25 mouse cellular contexts compared by ENCODE assay signal in genomic region chr2:153703389-153703788, GRCm38 (mm10). TPM values are rescaled to one million over a fixed set of nuclear protein-coding genes. Genes with fewer than 3 reads are reported as not detected.
DNase-seq lines count a peak whose midpoint lies in the region; ATAC-seq and TF ChIP-seq lines count a peak whose summit lies in the region.
"Had no signal": no experiment of that assay in that cellular context is flagged by ENCODE, and none has a peak within 500 bp of the region (broad histone marks: within the 10 kb centered on the region; RNA-seq: fewer than 3 reads in every experiment).

No protein-coding gene starts in this region.

- TF ChIP-seq CTCF in cerebellum, adult 2 months (IDR thresholded peaks at IDR 0.05; ENCODE audit: borderline replicate concordance, insufficient read depth, low read depth, low read length), result no peak

- peak; percentile 44 to 62 for DNase-seq in cerebellum, postnatal 10 days
- no peak for DNase-seq in cerebellum, adult 2 months
- peak; percentile 81 for DNase-seq in midbrain, embryonic 11.5 days (ENCODE audit: low spot score, missing footprints)
- DNase-seq in midbrain, embryonic 10.5 days (ENCODE audit: low spot score), result no peak
- peak; percentile 5 for DNase-seq in NIH3T3 (ENCODE audit: low read depth)
- no peak for DNase-seq in lung, postnatal 4 days
- DNase-seq: adrenal gland, postnatal 10 days; B cell, adult 2 months; cerebellum, adult 11-12 months; cerebellum, adult 9-11 months; gastrocnemius, postnatal 14 days; heart, adult 2 months had no signal

- H3K9me3 ChIP-seq in forebrain, embryonic 16.5 days (ENCODE audit: control insufficient read depth, low read length), result no peaks in the 10 kb centered on the region
- no peaks in the 10 kb centered on the region for H3K9me3 ChIP-seq in forebrain, embryonic 15.5 days
- no peaks in the 10 kb centered on the region for H3K9me3 ChIP-seq in midbrain, embryonic 11.5 days (ENCODE audit: control insufficient read depth, low read length)
- H3K9me3 ChIP-seq in midbrain, embryonic 10.5 days (replicated peaks), result no peaks in the 10 kb centered on the region
- H3K9me3 ChIP-seq: embryonic facial prominence, embryonic 12.5 days; forebrain, embryonic 12.5 days; G1E; heart, embryonic 12.5 days; hindbrain, embryonic 10.5 days; hindbrain, embryonic 15.5 days had no signal

- ATAC-seq in forebrain, embryonic 16.5 days, result peak; percentile 47; the same call in 1 of the 2 replicates
- ATAC-seq in forebrain, embryonic 15.5 days (replicated peaks), result no peak
- ATAC-seq in midbrain, embryonic 11.5 days (ENCODE audit: low FRiP score), result no peak
- ATAC-seq: CD4-positive, CD25-positive, alpha-beta regulatory T cell, adult 4 months; inflammation-experienced regulatory T-cells, adult 6 months; intestine, postnatal 0 days had no signal

- TF ChIP-seq POLR2A in cerebellum, adult 2 months (IDR thresholded peaks at IDR 0.05; ENCODE audit: borderline replicate concordance, insufficient read depth, low read length), result no peak

- H3K27ac ChIP-seq in cerebellum, adult 2 months (ENCODE audit: insufficient read depth, low read length), result no peak overlapping the region
- H3K27ac ChIP-seq in forebrain, embryonic 16.5 days (ENCODE audit: low read length), result no peak overlapping the region
- H3K27ac ChIP-seq in forebrain, embryonic 15.5 days (replicated peaks), result no peak overlapping the region
- H3K27ac ChIP-seq in midbrain, embryonic 11.5 days (ENCODE audit: low read depth, low read length), result no peak overlapping the region
- H3K27ac ChIP-seq in midbrain, embryonic 10.5 days (replicated peaks), result no peak overlapping the region
- H3K27ac ChIP-seq: embryonic facial prominence, embryonic 12.5 days; forebrain, embryonic 12.5 days; heart, adult 2 months; hindbrain, embryonic 10.5 days; hindbrain, embryonic 15.5 days had no signal

- no peaks in the 10 kb centered on the region for H3K27me3 ChIP-seq in cerebellum, adult 2 months (ENCODE audit: control insufficient read depth, insufficient read depth, low read length)
- no peaks in the 10 kb centered on the region for H3K27me3 ChIP-seq in forebrain, embryonic 16.5 days (replicated peaks; ENCODE audit: control insufficient read depth, insufficient read depth, low read length)
- H3K27me3 ChIP-seq in forebrain, embryonic 15.5 days, result no peaks in the 10 kb centered on the region
- no peaks in the 10 kb centered on the region for H3K27me3 ChIP-seq in midbrain, embryonic 11.5 days (ENCODE audit: control insufficient read depth, insufficient read depth, low read length)
- no peaks in the 10 kb centered on the region for H3K27me3 ChIP-seq in midbrain, embryonic 10.5 days (ENCODE audit: low read depth, poor library complexity, severe bottlenecking)
- H3K27me3 ChIP-seq: embryonic facial prominence, embryonic 12.5 days; forebrain, embryonic 12.5 days; heart, embryonic 12.5 days; hindbrain, embryonic 15.5 days had no signal

- H3K4me3 ChIP-seq in cerebellum, adult 2 months (replicated peaks; ENCODE audit: insufficient read depth, low read depth, low read length), result no peak overlapping the region
- H3K4me3 ChIP-seq in forebrain, embryonic 16.5 days (replicated peaks; ENCODE audit: low read length), result no peak overlapping the region
- no peak overlapping the region for H3K4me3 ChIP-seq in forebrain, embryonic 15.5 days
- no peak overlapping the region for H3K4me3 ChIP-seq in midbrain, embryonic 11.5 days (ENCODE audit: low read depth, low read length)
- no peak overlapping the region for H3K4me3 ChIP-seq in midbrain, embryonic 10.5 days
- H3K4me3 ChIP-seq: embryonic facial prominence, embryonic 12.5 days; forebrain, embryonic 12.5 days; heart, adult 2 months; heart, embryonic 12.5 days; hindbrain, embryonic 10.5 days; hindbrain, embryonic 15.5 days had no signal

- H3K4me1 ChIP-seq in cerebellum, adult 2 months (ENCODE audit: control insufficient read depth, insufficient read depth, low read length), result no peaks in the 10 kb centered on the region
- H3K4me1 ChIP-seq in forebrain, embryonic 16.5 days (replicated peaks; ENCODE audit: control insufficient read depth, insufficient read depth, low read length), result peaks cover 4% of the 10 kb centered on the region; the same call in 1 of the 2 replicates
- H3K4me1 ChIP-seq in forebrain, embryonic 15.5 days, result no peaks in the 10 kb centered on the region; the same call in 1 of the 2 replicates
- peaks cover 3% of the 10 kb centered on the region; the same call in 1 of the 2 replicates for H3K4me1 ChIP-seq in midbrain, embryonic 11.5 days (ENCODE audit: control insufficient read depth, insufficient read depth, low read length)
- H3K4me1 ChIP-seq in midbrain, embryonic 10.5 days, result peaks cover 5% of the 10 kb centered on the region; the same call in 1 of the 2 replicates
- H3K4me1 ChIP-seq: embryonic facial prominence, embryonic 12.5 days; forebrain, embryonic 12.5 days; heart, embryonic 12.5 days; hindbrain, embryonic 15.5 days had no signal

- WGBS in cerebellum, adult 2 months, result 16% methylated on average over 6 of the region's 6 CpGs
- WGBS in forebrain, embryonic 16.5 days, result 29% methylated on average over 6 of the region's 6 CpGs
- 29% methylated on average over 6 of the region's 6 CpGs for WGBS in forebrain, embryonic 15.5 days
- 49% methylated on average over 6 of the region's 6 CpGs for WGBS in midbrain, embryonic 11.5 days
- WGBS in midbrain, embryonic 10.5 days, result 53% methylated on average over 6 of the region's 6 CpGs

- H3K9ac ChIP-seq in forebrain, embryonic 16.5 days (replicated peaks; ENCODE audit: low read depth, low read length), result no peak overlapping the region
- no peak overlapping the region for H3K9ac ChIP-seq in forebrain, embryonic 15.5 days (replicated peaks)
- no peak overlapping the region for H3K9ac ChIP-seq in midbrain, embryonic 11.5 days (ENCODE audit: low read length)
- H3K9ac ChIP-seq: embryonic facial prominence, embryonic 12.5 days; forebrain, embryonic 12.5 days; heart, embryonic 12.5 days; hindbrain, embryonic 15.5 days had no signal

- H3K36me3 ChIP-seq in forebrain, embryonic 16.5 days (ENCODE audit: control insufficient read depth, insufficient read depth), result no peaks in the 10 kb centered on the region
- no peaks in the 10 kb centered on the region for H3K36me3 ChIP-seq in forebrain, embryonic 15.5 days
- no peaks in the 10 kb centered on the region for H3K36me3 ChIP-seq in midbrain, embryonic 11.5 days (ENCODE audit: control insufficient read depth, insufficient read depth, low read length)
- no peaks in the 10 kb centered on the region for H3K36me3 ChIP-seq in midbrain, embryonic 10.5 days
- H3K36me3 ChIP-seq: embryonic facial prominence, embryonic 12.5 days; forebrain, embryonic 12.5 days; G1E; heart, embryonic 12.5 days; hindbrain, embryonic 10.5 days; hindbrain, embryonic 15.5 days had no signal

- H3K4me2 ChIP-seq in forebrain, embryonic 16.5 days (ENCODE audit: low read length), result no peak overlapping the region
- H3K4me2 ChIP-seq in forebrain, embryonic 15.5 days (replicated peaks), result no peak overlapping the region
- H3K4me2 ChIP-seq in midbrain, embryonic 11.5 days, result no peak overlapping the region
- H3K4me2 ChIP-seq: embryonic facial prominence, embryonic 12.5 days; forebrain, embryonic 12.5 days; heart, embryonic 12.5 days; hindbrain, embryonic 15.5 days had no signal

RNA-seq across cellular contexts. Expression of gene Dnmt3c, which starts 6.9 kb away (rescaled TPM):
- 0.06 and 0.10 TPM in 2 replicates for polyA plus RNA-seq in cerebellum, adult 2 months (2012; rRNA removed)
- polyA plus RNA-seq in forebrain, embryonic 16.5 days (2015; fragmentation: Nextera tagmentation; extraction: Ambion mirVana), result not detected in 2 replicates
- not detected in 2 replicates for polyA plus RNA-seq in forebrain, embryonic 15.5 days (2015; fragmentation: Nextera tagmentation; extraction: Ambion mirVana)
- 0.07 TPM in 1 of 2 replicates, not detected in the other for polyA plus RNA-seq in midbrain, embryonic 11.5 days (2014; fragmentation: Nextera tagmentation; extraction: Ambion mirVana)
- 0.06 TPM in 1 of 2 replicates, not detected in the other for polyA plus RNA-seq in midbrain, embryonic 10.5 days (2016; fragmentation: Nextera tagmentation; extraction: Ambion mirVana)
- polyA plus RNA-seq: CD4-positive, CD25-positive, alpha-beta regulatory T cell, adult 4 months; embryonic facial prominence, embryonic 12.5 days; forebrain, embryonic 12.5 days; gonadal fat pad, adult 2 months; heart, adult 2 months; heart, embryonic 12.5 days; heart, embryonic 16.5 days; hindbrain, embryonic 10.5 days; inflammation-experienced regulatory T-cells, adult 6 months; intestine, postnatal 0 days had no signal

RNA-seq across cellular contexts. Expression of gene Mapre1, which starts 37.7 kb away (rescaled TPM):
- polyA plus RNA-seq in cerebellum, adult 2 months (2012; rRNA removed), result 19.6 and 22.8 TPM in 2 replicates
- 414 and 456 TPM in 2 replicates for polyA plus RNA-seq in forebrain, embryonic 16.5 days (2015; fragmentation: Nextera tagmentation; extraction: Ambion mirVana)
- polyA plus RNA-seq in forebrain, embryonic 15.5 days (2015; fragmentation: Nextera tagmentation; extraction: Ambion mirVana), result 399 and 423 TPM in 2 replicates
- polyA plus RNA-seq in midbrain, embryonic 11.5 days (2014; fragmentation: Nextera tagmentation; extraction: Ambion mirVana), result 394 and 463 TPM in 2 replicates
- polyA plus RNA-seq in midbrain, embryonic 10.5 days (2016; fragmentation: Nextera tagmentation; extraction: Ambion mirVana), result 341 and 354 TPM in 2 replicates

RNA-seq across cellular contexts. Expression of gene Dnmt3b, which starts 54.1 kb away (rescaled TPM):
- polyA plus RNA-seq in cerebellum, adult 2 months (2012; rRNA removed), result 1.6 and 2.6 TPM in 2 replicates
- polyA plus RNA-seq in forebrain, embryonic 16.5 days (2015; fragmentation: Nextera tagmentation; extraction: Ambion mirVana), result 3.1 and 3.4 TPM in 2 replicates
- polyA plus RNA-seq in forebrain, embryonic 15.5 days (2015; fragmentation: Nextera tagmentation; extraction: Ambion mirVana), result 3.7 and 3.9 TPM in 2 replicates
- 12.7 and 12.9 TPM in 2 replicates for polyA plus RNA-seq in midbrain, embryonic 11.5 days (2014; fragmentation: Nextera tagmentation; extraction: Ambion mirVana)
- 18.8 and 20.6 TPM in 2 replicates for polyA plus RNA-seq in midbrain, embryonic 10.5 days (2016; fragmentation: Nextera tagmentation; extraction: Ambion mirVana)

Comparison
In these comparisons a context has a peak if more than half of its experiments do, and no peak if none do; other contexts are left out.
1. DNase-seq: peak in cerebellum, postnatal 10 days (2 of 2), midbrain, embryonic 11.5 days (single experiment) and NIH3T3 (single experiment); none in cerebellum, adult 2 months (0 of 2), midbrain, embryonic 10.5 days (single experiment) and lung, postnatal 4 days (0 of 2).
2. RNA of gene Mapre1, which starts 37.7 kb away (polyA plus RNA-seq): 399 to 423 TPM in forebrain, embryonic 15.5 days, 414 to 456 TPM in forebrain, embryonic 16.5 days, 394 to 463 TPM in midbrain, embryonic 11.5 days and 341 to 354 TPM in midbrain, embryonic 10.5 days; 19.6 to 22.8 TPM in cerebellum, adult 2 months; every median in the first group is over 10 times any median in the second.